Mouse (Mus musculus) kidney, adult 8-10 months (tissue): ENCODE measurements at regions not wholly inside any gene's neighbourhood (a gene's known extent, or its start where the extent isn't known, plus 50 kb on each side); places are given as distances from the start of the nearest gene placed in this dataset.
A peak's percentile ranks its signal among the peaks of the same experiment; 100 is the strongest.

ENCODE experiments used
- DNase-seq, 2 experiments: peaks; one replicate each; pipeline ENCODE4 v3.0.0; 2022

DNA sequence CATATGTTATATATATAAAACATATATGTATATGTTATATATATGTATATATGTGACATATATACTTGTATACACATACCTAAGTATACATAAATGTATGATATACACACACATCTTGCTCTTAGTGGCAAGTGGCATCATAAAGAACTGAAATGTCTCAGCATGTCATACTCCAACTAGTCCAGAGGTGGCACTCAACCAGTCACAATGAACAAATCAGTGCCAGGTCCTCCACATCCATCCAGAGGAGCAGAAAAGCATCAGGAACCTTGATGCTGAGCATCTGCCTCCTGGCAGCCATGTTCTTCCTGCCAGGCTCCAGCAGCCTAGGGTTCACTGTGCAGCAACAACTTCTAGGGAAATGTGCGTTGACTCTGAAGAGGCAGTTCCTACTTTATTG is 405.2 kb upstream of the Mki67 start:
- no peak for DNase-seq

DNA sequence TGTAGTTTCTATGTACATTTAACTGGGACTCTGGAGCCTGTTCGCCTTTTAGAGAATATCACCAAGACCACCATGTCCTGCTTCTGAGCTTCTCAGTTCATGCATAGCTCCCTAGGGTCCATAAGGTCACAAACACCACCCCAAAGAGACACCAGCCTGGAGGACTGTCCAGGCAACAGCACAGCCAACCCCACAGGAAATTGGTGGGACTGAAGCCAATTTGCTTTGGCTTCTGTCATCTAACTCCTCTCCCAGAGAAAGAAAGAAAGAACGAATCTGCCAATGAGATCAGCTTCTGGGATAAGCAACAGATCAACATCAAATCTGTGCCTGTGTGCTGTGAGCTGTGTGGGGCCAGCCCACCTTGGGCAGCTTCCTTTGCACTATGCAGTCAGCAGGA is 408.6 kb upstream of the Mki67 start:
- DNase-seq: no peak

DNA sequence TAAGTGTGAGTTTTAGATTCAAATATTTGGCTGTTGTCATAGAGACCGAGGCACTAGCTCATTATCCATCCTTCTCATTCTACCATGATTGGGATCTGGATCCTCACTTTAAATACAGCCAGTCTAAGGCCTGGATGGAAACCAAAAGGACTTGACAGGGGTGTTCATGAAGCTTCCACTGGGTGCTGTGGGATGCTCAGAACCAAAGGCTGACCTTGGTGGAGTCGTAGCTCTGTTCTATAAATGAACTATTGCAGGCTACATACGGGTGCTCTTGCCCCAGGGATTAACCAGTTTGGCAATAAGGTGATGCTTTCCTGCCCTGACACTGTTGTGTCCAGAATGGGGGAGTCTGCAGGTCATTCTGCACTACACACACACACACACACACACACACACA is 410.2 kb upstream of the Mki67 start:
- DNase-seq: no peak

DNA sequence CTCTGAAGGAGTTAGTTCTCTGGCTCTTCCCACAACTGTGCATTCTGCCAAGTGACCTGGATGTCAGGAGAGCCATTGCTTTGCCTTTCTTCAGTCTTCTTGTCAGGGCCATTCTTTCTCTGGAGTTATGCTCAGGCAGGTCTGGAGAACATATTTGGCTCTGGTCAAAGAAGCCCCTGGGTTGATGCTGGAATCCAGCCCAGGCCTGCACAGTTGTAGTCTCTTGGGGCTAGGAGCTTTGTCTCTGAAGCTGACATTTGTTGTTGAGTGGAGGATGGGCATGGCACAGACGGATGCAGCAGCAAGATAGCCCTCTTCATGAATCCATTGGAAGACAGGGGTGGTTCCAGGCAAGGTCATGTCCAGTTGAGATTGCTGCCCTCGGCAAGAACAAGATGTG is 411.4 kb upstream of the Mki67 start:
- DNase-seq: no peak

DNA sequence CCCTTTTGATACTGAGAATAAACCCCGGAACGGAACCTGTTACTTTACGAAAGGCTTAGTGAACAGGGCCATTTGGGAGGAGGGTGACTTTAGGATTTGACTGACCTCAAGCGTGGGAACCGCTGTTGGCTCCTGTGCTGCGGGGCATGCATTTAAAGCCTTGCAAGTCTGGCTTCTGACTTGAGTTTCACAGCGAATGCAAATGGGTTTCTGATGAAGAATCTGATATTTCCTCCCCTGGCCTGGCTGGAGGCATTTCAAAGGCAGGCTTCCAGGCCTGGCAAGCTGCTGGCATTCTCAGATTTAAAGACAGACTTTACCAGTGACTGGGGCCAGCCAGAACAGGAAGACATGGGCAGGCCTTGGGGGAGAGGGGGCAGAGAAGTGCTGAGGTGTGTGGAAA is 413.6 kb upstream of the Mki67 start:
- peak; percentile 23 to 38 for DNase-seq

DNA sequence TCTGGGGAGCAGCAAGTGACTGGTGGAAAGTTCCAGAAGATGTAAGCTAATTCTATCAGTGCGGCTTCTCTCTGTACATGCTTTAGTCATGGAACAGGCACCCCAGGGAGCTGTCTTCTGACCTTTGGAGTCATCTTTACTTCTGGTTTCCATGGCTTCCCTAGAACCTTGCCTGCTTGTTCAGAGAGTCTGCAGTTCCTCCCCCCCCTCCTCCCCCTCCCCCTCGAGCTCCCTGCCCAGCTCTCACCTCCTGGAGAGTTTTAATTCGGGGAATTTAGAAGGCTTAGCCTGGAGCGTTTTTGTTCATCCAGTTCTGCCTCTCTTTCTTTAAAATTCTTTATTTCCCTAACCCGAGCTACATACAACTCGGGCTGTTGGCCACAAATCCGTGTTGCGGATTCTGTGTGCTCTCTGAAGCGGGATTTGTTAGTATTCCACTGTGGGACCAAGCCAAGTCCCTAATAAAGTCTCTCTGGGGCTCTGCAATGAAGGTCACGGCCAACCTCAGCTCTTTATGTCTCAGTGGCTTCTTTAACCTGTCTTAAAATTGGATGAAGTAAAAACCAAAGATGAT is 414.6 kb upstream of the Mki67 start:
- DNase-seq: peak; percentile 28 to 34

DNA sequence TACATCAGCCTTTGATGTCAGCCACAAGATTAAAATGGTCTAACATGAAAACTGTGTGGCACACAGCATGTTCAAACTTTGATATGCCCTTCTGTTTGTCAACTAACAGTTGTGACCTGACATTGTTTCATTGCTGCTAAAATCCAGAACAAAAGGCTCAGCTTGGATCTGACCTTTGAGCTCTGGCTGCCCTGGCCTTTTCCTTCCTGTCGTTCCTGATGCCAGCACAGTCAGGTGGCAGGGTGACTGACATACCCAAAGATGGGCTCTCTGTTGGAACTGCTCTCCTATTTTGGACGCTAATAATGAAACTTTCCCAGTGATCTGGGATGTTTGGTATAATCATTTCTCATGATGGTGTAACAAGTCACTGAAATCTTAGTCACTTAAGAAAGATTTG is 416.8 kb upstream of the Mki67 start:
- peak; percentile 23 to 42 for DNase-seq

DNA sequence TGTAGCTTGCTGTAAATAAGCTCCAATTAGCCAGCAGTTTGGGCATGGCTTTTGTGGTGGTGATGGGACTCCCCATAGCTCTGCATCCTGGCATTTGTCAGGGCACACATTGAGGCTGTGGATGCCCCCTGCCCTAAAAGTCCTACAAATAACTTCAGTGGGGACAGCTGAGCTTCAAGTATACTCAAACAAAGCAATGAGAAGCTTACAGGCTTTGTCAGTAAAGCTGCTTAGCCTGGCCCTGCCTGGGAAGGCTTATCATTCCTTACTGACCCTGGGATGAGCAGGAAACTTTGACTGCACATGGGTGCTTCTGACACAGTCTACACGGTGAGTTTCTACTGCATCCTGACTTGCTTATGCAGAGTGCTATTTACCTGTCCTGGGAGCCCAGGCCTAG is 420.5 kb upstream of the Mki67 start:
- no peak for DNase-seq

DNA sequence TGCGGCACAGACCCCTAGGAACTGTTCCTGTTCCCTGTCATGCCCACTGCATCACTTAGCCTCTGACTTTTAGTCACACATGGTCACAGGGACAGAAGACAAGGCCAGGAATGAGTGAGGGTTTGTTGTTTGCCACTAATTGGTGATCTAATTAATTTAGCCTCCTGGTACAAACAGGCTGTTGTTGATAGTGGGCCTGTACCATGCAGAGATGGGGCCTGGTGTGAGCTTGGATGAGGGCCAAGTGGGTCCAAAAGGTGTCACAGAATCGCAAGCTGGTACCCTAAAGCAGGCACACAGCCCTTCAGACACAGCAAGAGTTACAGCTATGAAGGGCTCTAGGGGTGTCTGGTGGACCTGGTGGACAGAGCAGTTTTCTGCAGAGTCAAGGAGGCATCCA is 421.2 kb upstream of the Mki67 start:
- DNase-seq: no peak

DNA sequence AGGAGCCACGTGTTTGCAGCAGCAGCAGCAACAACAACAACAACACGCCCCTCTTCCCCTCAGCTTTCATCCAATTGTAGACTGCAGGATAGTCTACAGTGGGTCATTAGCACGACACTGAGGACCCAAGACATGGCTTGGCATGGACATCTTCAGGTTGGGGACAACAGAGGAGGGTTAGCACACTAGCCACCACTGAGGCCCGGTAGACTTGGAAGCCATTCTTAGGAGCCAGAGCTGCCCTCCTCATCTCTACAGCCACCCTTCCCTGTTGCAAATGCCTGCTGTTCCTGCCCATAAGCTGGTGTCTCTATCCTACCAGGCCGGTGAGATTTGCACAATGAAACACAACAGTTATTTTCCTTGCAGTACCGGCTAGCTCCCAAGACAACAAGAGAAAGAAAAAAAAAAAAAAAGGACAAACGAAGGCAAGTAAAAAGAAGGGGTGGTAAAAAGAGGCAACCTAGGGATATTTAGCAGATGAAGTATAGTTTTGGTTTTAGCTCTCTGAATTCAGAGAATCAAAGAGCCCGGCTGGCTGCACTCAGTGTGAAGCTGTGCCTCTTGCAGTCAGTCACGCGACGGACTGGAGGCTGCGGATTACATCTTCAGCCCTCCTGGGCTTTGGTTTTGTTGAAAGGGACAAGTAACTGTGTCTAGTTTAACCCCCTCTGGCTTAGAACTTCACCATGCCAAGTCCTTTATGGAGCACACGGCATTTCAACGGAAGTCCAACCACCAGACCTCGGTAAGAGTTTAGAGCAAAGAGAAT is 421.9 kb upstream of the Mki67 start:
- DNase-seq: no peak

DNA sequence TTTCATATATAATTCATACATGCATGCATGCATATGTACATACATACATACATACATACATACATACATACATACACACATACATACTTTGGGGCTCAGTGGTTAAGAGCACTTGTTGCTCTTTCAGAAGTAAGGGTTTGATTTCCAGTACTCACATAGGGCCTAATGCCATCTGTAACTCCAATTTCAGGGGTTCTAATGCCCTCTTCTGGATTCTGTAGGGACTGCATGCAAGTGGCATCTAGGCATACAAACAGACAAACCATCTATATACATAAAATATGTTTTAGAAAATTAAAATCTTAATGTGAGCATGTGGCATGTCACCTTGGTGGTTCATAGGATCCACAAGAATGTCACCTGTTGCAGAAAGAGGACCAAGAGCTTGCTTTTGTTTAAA is 426.7 kb upstream of the Mki67 start:
- DNase-seq: no peak

DNA sequence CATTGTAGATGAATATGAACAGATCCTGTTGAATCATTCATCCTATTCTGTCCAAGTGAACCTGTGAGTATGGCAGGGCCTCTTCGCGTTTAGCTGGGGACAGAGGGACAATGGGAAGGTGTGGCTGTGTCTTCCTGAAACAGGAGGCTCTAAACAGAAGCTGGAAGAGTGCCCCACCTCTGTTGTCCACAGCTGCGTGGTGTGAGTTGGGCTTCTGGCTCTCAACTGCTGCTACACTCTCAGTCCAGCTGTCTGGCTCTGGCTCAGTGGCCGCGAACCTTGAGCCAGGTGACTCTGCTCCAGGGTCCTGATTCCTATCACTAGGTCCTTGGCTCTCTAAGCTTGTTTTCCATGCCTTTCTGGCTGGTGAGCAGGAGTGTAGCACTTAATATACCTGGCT is 434.0 kb upstream of the Mki67 start:
- no peak for DNase-seq

DNA sequence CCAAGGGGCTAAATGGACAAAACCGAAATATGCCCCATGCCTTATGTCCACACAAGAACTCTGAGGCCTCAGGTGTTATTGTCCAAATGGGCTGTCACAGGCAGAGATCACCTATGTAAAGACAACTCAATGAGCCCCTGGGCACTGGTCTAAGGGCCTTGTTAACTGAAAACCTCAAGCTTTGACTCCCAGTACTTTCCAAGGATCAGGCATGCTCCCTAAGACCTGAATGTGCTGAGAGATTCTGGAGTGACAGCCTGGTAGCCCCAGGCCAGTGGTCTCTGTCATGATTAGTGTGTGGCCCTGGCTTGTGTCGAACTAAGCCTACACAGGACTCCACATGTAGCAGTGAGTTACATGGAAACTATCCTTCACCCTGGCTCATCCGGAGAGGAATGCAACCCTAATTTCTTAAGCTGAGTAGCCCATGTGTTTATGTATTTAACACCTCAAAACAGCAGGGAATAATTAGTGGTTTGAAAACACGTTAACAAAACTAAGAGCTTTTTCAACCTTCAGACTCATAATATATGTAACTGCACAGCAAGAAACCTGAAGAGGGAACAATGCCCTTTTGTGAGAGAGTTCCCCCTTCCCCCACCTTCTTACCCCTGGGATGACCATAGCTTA is 435.3 kb upstream of the Mki67 start:
- DNase-seq: no peak

DNA sequence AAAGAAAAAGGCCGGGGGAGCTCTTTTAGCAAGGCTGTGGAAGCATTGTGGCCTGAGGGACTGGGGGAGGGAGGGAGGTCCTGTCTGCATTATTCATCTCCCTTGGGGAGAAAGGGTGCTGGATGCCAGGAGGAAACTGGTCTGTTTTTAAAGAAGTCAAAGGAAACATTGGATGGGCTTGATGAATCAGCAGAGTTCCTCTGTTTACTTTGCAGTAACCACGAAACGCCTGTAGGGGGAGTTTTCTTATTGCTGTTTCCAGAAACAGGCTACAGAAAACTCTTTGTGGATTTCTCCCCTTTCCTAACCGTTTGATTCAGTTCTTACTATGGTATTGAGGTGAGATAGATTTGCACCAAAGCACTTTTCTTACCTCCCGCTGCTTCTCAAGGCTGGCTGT is 436.3 kb upstream of the Mki67 start:
- DNase-seq: peak; percentile 32 to 57

DNA sequence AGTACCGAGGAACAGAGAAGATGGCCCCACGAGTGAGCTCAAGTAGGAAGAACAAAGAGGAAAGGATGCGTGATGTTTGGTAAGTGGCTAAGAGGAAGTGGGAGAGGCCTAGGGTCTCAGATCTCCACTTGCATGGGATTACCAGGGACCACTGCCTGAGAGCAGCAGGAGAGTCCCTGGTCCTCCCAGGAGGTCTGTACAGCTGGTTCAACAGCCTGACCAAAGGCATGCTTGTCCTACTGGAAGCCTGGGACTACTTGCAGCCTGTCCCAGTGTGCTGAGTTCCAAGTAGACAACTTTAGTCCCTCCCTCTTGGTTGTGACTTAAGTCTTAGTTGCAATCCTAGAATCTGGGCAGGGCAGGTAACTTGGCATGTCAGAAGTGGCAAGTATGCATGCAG is 437.5 kb upstream of the Mki67 start:
- DNase-seq: no peak

DNA sequence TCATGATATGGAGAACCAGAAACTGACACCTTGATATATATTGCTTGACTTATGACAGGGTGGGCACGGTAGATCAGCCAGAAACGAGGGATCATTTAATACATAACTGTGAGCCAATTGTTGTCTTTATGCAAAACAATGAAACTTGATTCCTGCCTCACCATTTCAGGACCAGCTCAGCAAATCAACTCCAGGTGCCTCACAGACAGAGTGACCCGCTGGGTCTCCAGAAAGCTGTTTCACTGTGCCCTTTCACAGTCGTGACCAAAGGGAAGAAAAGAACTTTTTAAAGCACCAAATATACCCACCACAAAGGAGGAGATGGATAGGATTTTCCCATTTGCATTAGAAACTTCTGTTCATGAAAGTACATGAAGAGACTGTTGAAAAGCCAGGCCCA is 443.0 kb upstream of the Mki67 start:
- DNase-seq: no peak

DNA sequence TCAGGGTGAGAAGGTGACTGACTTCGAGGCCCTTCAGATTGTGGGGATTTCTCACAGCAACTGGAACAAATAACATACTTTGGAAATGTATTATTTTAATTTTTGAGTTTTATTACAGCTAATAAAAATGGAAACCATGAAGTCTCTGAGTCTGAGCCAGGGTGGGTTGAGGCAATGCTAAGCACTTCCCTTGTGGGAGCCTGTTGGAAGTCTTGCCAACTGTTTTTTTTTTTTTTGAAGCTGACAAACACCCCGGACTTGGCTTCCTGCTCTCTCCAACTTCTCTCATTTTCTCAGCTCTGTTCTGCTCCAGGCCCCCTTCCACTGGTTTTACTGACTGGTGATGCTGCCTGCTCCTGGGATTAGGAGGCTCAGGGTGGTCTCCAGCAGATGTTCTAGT is 445.4 kb upstream of the Mki67 start:
- DNase-seq: no peak

DNA sequence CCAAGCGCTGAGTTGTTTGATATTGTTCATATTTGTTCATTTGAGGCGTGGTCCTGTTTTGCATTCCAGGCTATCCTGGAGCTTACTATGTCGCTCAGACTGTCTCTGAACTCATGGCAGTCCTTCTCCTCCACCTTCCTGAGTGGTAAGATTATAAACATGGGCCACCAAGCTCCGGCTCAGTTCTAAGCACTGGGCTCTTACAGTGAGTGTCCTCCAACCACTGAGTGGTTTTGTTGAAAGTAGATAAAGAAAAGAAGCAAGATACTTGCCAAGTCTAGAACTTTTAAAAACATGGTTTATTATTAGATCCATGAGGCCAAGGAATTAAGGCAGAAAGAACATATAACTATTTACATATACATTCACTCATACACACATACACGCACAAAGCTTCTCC is 448.7 kb upstream of the Mki67 start:
- DNase-seq: no peak

DNA sequence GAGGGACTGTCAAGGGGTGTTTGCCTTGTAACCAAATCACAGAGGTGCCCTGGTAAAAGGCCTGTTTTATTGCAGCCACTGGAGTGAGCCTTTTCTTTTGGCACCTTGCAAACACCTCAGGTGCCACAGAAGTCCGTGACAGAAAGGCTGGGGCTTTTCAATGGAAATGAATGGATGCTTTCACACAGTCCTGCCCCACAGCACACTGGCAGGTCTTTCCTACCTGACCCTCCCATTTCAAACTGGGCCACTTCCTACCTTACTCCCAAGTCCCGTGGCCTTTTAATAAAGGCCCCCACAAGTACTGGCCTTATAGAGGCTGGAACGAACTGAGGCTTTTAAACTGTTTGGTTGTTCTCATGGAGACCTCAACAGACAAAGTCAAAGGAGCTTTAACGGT is 453.1 kb upstream of the Mki67 start:
- no peak for DNase-seq

DNA sequence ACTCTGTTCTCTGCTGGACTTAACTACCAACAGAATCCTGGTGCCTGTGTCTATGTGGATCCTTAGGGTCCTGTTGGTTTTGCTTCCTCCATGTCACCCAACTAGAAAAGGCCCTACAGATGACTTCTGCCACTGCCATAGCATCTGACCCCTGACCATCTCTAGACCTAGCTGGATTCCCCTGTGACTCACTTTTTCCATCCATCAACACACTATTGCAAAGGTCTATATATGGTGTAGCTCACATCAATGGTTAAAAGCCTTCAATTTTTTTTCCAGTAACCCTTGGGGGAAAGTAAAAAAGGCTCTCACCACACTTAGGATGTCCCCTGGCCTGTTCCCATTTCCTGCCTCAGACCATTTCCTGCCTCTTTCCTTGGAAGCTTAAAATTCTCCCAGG is 460.2 kb upstream of the Mki67 start:
- no peak for DNase-seq

DNA sequence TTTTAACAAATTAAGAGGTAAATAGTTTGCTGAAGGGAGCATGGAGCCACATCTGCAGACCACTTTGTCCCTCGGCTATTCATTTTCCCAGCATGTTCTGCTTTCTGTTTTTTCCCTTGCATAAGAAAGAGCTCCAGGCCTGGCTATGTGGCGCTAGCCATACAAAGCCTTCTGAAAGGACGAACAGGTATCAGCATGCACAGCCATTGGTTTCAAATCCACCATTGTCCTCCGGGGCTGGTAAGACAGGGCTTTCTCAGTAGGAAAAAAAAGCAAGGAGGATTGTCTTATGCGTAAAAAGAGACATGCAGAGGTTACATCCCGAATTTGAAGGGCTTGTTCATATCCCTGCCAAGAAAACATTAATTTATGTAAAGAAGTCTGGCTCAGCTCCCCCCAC is 464.8 kb upstream of the Mki67 start:
- no peak for DNase-seq

DNA sequence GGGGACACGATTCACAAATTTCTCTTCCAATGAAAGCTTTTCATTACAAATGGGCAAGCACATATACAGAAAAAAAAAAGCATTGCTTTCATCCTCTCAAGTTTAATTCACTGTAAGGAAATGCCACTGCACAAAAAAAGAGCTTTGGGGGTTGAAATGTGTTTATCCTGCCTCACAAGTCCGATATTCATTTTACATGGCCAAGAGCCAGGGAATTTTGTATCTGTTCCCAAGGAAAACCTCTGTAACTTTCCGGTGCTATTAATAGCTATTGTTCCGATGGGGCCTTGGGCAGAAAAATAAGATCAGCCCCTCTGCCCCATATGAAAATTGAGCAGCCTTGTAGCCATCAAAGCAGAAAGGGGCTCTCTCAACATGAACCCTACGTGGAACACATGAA is 465.9 kb upstream of the Mki67 start:
- DNase-seq: no peak

DNA sequence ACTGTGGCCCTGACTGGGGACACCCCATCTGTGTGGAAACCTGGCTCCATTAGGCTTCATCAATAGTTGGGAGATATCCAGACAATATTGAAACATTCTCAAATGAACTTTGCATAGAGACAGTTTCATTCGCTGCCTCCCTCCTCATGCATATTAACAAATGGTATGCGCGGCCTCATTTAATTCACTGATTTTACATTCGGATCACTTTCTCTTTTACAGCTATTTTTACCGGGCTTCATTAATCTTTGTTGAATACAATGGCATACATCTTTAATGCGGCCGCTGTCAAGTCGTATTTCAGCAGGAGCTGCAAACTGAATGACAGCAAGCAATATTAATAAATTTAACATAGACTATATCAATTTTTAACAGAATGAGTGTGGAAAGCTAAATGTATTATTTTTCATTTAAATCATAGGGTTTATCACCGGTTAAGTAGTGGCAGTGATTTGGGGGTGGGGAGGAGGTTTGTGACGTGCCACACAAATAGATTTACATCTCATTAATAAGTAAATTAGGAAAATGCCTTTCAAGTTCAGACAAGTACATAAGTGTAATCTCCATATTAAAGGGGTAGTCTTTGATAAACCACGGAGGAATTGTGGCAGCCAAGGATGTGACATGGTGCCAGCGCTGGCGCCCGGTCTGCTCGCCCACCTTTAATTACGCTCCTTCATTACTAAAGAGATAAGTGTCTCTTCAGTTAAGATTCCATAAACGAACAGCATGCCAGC is 480.4 kb upstream of the Mki67 start:
- no peak for DNase-seq

DNA sequence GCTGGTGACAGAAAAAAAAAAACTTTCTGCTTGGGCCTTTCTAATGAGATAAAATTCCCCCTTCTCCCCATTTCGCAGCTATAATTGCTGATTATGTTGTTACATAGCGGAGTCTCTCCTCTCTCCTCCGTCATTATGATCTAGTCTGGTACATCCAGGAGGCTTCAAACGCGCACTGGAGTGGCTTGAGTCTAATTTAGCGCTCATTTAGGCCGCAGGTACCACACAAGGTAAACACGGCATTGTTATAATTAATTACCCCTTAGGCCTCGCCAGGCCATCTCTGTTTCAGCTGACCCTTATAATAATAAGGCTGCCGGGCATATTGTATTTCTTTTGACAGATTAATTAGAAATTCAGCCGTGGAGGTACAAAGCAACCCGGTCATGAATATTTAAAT is 492.7 kb upstream of the Mki67 start:
- DNase-seq: no peak
